Mouse (Mus musculus) hindbrain, embryonic 13.5 days (tissue): ENCODE measurements around the gene Pef1. TPM values are rescaled to one million over a fixed set of nuclear protein-coding genes. Genes with fewer than 3 reads are reported as not detected.

ENCODE experiments used
- ATAC-seq: fragments of 200-750 bp; cut with Nextera tagmentation; 2 replicates; pipeline ENCODE4 v1.8.0; 2017; ENCODE audit warnings: moderate TSS enrichment; ENCODE audit not compliant: low FRiP score
- H3K27ac ChIP-seq: fragments of 300-500 bp; sonication (generic); 2 replicates; pipeline ENCODE4 v1.5.1; 2015; ENCODE audit warnings: inconsistent platforms, mild to moderate bottlenecking, moderate library complexity
- H3K27me3 ChIP-seq: fragments of 300-500 bp; sonication (generic); 2 replicates; pipeline ENCODE4 v1.6.1; 2015; ENCODE audit warnings: mild to moderate bottlenecking, inconsistent platforms
- H3K36me3 ChIP-seq: fragments of 300-500 bp; sonication (generic); 2 replicates; pipeline ENCODE4 v1.6.1; 2015; ENCODE audit warnings: mild to moderate bottlenecking, inconsistent platforms
- H3K4me1 ChIP-seq: fragments of 300-500 bp; sonication (generic); replicated peaks from 2 replicates; pipeline ENCODE4 v1.6.1; 2015; ENCODE audit warnings: inconsistent platforms
- H3K4me2 ChIP-seq: fragments of 300-500 bp; sonication (generic); 2 replicates; pipeline ENCODE4 v1.6.1; 2015; ENCODE audit warnings: inconsistent platforms, mild to moderate bottlenecking, moderate library complexity
- H3K4me3 ChIP-seq: fragments of 300-500 bp; sonication (generic); 2 replicates; pipeline ENCODE4 v1.5.1; 2015; ENCODE audit warnings: mild to moderate bottlenecking, inconsistent platforms
- H3K9ac ChIP-seq: fragments of 300-500 bp; sonication (generic); 2 replicates; pipeline ENCODE4 v1.6.1; 2015; ENCODE audit warnings: mild to moderate bottlenecking, inconsistent platforms
- H3K9me3 ChIP-seq: fragments of 300-500 bp; sonication (generic); 2 replicates; pipeline ENCODE4 v1.6.1; 2016; ENCODE audit warnings: inconsistent platforms
- WGBS: fragments of 180-500 bp; shearing (Covaris S2); methylation state at CpG from one replicate; pipeline ENCODE4 v1.1.7; 2015; 5-methylcytosine and 5-hydroxymethylcytosine counted together
- polyA plus RNA-seq: library from polyadenylated mRNA; unstranded; fragments of >200 nt; fragmentation: Nextera tagmentation; extraction: Ambion mirVana; gene quantifications from 2 replicates; pipeline ENCODE4 v1.2.1, GENCODE M21; 2015

Pef1 gene
- polyA plus RNA-seq: 65.1 and 65.7 TPM in 2 replicates

DNA sequence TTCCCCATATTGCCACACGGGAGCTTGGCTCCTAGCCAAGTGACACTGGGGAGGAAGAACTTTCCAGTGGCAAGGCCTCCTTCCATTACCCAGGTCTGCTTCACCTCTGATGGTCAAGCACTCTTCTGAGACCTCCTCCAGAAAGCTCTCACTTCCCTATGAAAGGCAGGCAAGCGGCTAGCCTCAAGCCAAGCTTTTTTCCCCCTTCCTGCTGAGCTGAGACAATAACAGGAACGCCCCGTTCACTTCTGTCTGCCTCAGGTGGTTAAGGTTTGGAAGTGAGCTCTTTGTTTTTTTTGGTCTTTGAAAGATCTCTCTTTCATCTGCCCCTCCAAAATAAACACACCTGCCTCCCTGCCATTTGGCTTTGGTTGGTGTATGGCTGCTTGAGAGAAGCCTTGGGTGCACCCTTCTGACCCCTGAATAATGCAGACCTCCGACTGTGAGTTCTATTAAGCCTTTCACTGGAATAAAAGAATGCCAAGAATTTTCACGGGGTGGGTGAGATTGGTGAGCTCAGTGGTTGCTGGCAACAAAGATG is at the start of gene Pef1:
Gene Pef1, plus strand, starts transcription at position 448 of the 541 bp plus-strand sequence.
- Histone ChIP-seq H3K27me3 (peaks cover 18% of the 10 kb centered on the region; the same call in 1 of the 2 replicates), H3K4me1 (peaks cover 12% of the 10 kb centered on the region), H3K9me3 (peaks cover 5% of the 10 kb centered on the region; the same call in 1 of the 2 replicates), H3K4me2 (no peak within 1 kb of the TSS), H3K27ac (no peak within 1 kb of the TSS; the same call in 1 of the 2 replicates), H3K9ac (no peak within 1 kb of the TSS), H3K36me3 (no peaks in the 10 kb centered on the region), H3K4me3 (no peak within 1 kb of the TSS)
- WGBS: 2% methylated on average over 6 of the region's 6 CpGs
- no peak for ATAC-seq

DNA sequence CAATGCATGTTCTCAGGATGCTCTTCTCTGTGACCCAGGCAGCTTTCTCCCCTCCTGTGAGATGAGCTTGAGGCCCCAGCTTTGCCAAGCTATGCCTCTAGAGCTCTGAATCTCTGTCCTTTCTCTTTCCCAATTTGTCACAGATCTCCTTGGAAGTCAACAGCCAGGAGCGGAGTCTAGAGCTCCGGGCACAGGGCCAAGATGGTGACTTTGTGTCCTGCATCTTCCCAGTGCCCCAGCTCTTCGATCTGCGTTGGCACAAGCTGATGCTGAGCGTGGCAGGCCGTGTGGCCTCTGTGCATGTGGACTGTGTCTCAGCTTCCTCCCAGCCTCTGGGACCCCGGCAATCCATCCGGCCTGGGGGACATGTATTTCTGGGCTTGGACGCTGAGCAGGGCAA is 49.2 kb upstream of the Pef1 start:
- WGBS: 80% methylated on average over 9 of the region's 9 CpGs
- Histone ChIP-seq H3K27ac (no peak overlapping the region), H3K27me3 (no peaks in the 10 kb centered on the region), H3K4me2 (no peak overlapping the region), H3K4me3 (no peak overlapping the region), H3K4me1 (peaks cover 71% of the 10 kb centered on the region), H3K36me3 (no peaks in the 10 kb centered on the region), H3K9ac (no peak overlapping the region), H3K9me3 (no peaks in the 10 kb centered on the region)
- no peak for ATAC-seq

DNA sequence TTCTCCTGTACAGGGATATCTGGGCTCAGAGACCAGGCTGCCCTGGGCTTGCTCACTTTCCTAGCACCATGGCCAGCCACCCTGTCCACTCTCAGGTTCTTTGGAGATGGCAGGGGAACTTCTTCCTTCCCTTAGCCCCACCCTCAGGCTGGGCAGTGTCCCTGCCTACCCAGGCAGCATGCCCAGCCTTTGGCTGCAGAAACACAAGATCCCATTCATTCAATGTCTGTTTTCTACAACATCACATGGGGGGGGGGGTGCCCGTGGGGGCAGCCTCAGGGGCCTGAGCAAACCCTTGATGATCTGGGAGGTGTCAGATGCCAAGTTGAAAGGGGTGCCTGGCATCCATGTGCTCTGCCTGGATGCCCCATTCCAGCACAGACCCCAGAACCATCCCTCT is 47.6 kb upstream of the Pef1 start:
- WGBS: 23% methylated on average over 1 of the region's 1 CpGs
- Histone ChIP-seq H3K9ac (no peak overlapping the region), H3K9me3 (no peaks in the 10 kb centered on the region), H3K4me2 (no peak overlapping the region), H3K36me3 (no peaks in the 10 kb centered on the region), H3K4me1 (peaks cover 60% of the 10 kb centered on the region), H3K27ac (peak overlapping the region; percentile 56; the same call in 1 of the 2 replicates), H3K27me3 (no peaks in the 10 kb centered on the region), H3K4me3 (no peak overlapping the region)
- ATAC-seq: no peak

DNA sequence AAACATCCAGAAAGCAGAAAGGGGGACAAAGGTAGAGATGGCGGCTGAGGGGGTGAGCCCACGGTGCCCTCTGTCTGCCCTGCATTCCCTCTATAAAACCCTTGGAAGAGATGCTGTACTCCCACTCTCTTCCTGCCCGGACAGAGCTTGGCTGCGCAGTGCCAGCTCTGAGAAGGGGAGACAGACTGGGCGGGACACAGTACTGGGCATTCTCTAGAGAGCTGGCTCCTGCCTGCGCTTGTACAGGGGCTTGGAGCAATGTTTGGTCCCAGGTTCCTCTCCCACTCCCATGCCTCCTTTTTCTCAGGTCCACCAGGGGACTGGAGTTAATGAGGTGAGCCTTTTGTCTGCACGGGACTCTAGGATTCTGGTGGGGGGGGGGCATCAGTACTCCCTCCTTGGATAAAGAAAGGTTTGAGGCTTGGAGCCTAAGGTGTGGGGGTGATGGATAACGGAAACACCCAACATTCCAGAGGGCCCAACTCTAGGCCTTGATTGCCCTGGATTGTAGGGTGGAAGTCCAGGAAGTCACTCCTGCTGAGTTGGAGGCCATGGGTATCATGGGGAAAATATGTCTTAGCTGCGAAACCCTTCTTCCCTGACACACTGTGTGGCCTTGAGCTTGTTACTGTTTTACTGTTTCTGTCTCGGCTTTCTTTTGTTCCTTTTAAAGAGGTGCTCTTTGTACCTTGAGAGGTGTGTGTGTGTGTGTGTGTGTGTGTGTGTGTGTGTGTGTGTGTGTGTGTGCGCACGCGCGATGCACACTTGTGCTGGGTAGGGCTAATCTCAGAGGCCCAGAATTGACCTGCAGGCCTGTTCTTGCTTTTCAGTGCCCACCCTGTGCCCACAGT is 47.0 kb upstream of the Pef1 start:
- ATAC-seq: no peak
- WGBS: 78% methylated on average over 14 of the region's 14 CpGs
- no peaks in the 10 kb centered on the region for H3K9me3 ChIP-seq

DNA sequence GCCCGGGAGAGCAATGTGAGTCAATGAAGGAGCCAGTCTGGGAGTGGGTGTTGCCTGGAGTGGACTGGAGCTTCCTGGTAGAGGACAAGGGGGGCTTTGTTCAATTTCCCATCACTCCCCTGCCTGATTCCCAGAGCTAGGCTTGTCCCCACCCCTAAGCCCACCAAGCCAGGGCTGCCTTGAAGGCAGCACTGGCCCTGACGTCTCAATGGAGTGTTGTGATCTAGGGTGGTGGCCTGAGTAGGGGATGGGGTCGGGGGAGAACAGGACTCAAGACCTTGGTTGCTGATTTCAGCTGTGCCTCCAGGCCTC is 46.4 kb upstream of the Pef1 start:
- peak overlapping the region; percentile 56 for H3K27ac ChIP-seq
- no peak overlapping the region for H3K4me2 ChIP-seq
- no peaks in the 10 kb centered on the region for H3K27me3 ChIP-seq
- H3K36me3 ChIP-seq: no peaks in the 10 kb centered on the region
- WGBS: 46% methylated on average over 3 of the region's 3 CpGs
- H3K9ac ChIP-seq: no peak overlapping the region
- peak; percentile 33; the same call in 1 of the 2 replicates for ATAC-seq
- peaks cover 52% of the 10 kb centered on the region for H3K4me1 ChIP-seq
- no peaks in the 10 kb centered on the region for H3K9me3 ChIP-seq
- no peak overlapping the region for H3K4me3 ChIP-seq

More for the DNA sequence above, 47.0 kb upstream of the Pef1 start:
- peak overlapping the region; percentile 56 for H3K27ac ChIP-seq
- H3K4me2 ChIP-seq: no peak overlapping the region
- H3K9ac ChIP-seq: 0 out of 2 replicates have a peak overlapping the region, but pooled peaks have one; percentile 1
- no peaks in the 10 kb centered on the region for H3K27me3 ChIP-seq
- peaks cover 54% of the 10 kb centered on the region for H3K4me1 ChIP-seq
- no peak overlapping the region for H3K4me3 ChIP-seq
- H3K36me3 ChIP-seq: no peaks in the 10 kb centered on the region

DNA sequence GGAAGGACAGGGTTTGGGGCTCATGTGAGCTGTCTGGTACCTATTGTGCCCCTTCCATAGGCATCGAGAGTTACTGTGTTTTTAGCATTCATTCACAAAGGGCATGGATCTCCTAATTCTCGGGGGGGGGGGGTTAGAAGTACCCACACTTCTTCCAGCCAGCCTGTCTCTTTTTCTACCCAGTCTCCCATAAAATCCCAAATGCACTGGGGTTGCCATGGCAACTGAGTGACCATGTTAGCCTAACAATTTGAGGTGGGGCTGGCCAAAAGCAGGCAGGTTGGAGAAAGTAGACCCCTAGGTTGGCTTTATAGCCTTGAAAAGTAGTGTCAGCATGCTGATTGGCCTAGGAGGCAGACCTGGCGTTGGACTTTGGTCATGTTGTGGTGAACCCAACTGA is 45.9 kb upstream of the Pef1 start:
- no peaks in the 10 kb centered on the region for H3K27me3 ChIP-seq

DNA sequence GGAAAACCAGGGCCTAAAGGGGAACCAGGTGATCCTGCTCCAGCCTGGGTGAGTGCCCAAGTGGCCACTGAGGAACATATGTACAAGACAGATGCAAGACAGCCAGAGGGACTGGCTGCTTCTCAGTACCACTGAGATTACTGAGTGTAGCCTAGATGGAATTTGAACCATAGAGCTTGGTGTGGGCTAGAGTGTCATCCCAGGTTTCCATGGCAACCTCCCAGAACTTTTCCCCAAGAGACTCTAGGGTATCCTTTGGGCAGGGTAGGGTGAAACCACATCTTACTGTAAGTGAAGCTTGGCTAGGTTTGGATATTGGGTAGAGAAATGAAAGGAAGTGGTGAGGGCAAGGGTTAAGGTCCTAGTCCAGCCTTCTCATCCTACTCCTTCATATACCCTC is 41.4 kb upstream of the Pef1 start:
- no peak overlapping the region for H3K4me3 ChIP-seq
- H3K27ac ChIP-seq: no peak overlapping the region
- no peak for ATAC-seq
- no peaks in the 10 kb centered on the region for H3K27me3 ChIP-seq
- no peak overlapping the region for H3K9ac ChIP-seq
- peaks cover 22% of the 10 kb centered on the region for H3K4me1 ChIP-seq
- H3K9me3 ChIP-seq: no peaks in the 10 kb centered on the region
- no peak overlapping the region for H3K4me2 ChIP-seq
- H3K36me3 ChIP-seq: no peaks in the 10 kb centered on the region

More for the DNA sequence above, 45.9 kb upstream of the Pef1 start:
- Histone ChIP-seq H3K4me2 (no peak overlapping the region), H3K9me3 (no peaks in the 10 kb centered on the region), H3K36me3 (no peaks in the 10 kb centered on the region), H3K4me3 (no peak overlapping the region), H3K4me1 (peaks cover 53% of the 10 kb centered on the region), H3K9ac (no peak overlapping the region), H3K27ac (peak overlapping the region; percentile 56)
- ATAC-seq: no peak
- WGBS: 35% methylated on average over 3 of the region's 3 CpGs

DNA sequence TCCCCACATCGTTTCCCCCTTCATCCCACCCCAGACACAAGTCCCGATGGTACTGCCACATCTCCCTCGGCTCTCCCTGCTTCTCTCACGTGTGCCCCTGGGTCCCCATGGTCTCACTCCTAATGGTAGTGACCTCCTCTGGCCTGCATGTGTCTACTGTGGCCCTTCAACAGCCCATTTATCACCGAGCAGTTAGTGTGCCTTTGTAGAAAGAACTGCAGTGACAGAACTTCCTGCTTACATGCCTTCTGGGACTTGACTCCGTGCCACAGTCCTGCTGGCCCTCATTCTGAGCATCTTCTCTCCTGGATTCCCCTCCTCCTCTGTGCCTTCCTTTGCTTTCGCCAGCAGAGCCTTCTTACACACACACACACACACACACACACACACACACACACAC is 39.2 kb upstream of the Pef1 start:
- Histone ChIP-seq H3K4me3 (no peak overlapping the region), H3K36me3 (no peaks in the 10 kb centered on the region), H3K9ac (no peak overlapping the region), H3K4me1 (0 out of 2 replicates have a peak, but pooled peaks cover 5% of the 10 kb centered on the region), H3K27ac (no peak overlapping the region), H3K9me3 (no peaks in the 10 kb centered on the region), H3K27me3 (0 out of 2 replicates have a peak, but pooled peaks cover 2% of the 10 kb centered on the region), H3K4me2 (no peak overlapping the region)
- ATAC-seq: no peak
- 71% methylated on average over 7 of the region's 7 CpGs for WGBS

DNA sequence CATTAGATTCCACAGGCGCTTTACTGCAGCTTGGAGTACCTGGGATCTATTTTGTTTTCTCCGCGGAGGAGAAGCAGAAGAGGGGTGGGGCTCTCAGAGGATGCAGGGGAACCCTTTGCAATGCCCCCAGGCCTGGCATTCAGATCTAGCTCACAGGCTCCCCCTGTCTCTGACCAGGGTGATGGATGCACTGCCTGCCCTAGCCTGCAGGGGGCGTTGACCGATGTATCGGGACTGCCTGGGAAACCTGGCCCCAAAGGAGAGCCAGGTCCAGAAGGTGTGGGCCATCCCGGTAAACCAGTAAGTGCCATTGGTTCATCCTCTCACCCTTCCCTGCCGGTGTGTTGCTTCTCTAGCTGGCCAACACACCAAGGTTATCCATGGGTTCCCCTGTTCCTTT is 35.5 kb upstream of the Pef1 start:
- no peak for ATAC-seq

DNA sequence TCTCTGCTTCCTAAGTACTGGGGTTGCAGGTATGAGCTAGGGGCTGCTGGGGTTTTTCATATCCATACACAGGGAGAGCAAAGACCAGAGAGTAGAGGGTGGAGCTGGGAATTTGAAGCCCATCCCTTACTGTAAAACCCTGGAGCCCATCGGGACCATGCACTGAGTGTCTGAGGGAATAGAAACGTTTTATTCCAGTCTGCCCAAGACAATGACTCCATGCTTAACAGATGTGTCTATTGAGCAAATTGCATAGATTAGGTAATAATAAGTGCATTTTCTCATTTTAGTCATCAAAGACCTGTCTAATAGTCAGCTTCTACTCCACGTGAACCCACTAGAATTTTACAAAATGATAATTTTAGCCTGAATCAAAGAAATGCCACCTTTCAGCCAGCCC is 31.8 kb upstream of the Pef1 start:
- H3K9ac ChIP-seq: no peak overlapping the region
- ATAC-seq: no peak
- no peak overlapping the region for H3K27ac ChIP-seq
- H3K27me3 ChIP-seq: peaks cover 8% of the 10 kb centered on the region; the same call in 1 of the 2 replicates
- no peaks in the 10 kb centered on the region for H3K9me3 ChIP-seq
- 59% methylated on average over 3 of the region's 3 CpGs for WGBS
- peaks cover 11% of the 10 kb centered on the region for H3K4me1 ChIP-seq
- no peak overlapping the region for H3K4me2 ChIP-seq
- no peak overlapping the region for H3K4me3 ChIP-seq
- no peaks in the 10 kb centered on the region for H3K36me3 ChIP-seq

More for the DNA sequence above, 35.5 kb upstream of the Pef1 start:
- H3K27me3 ChIP-seq: 0 out of 2 replicates have a peak, but pooled peaks cover 5% of the 10 kb centered on the region
- 7% methylated on average over 8 of the region's 8 CpGs for WGBS
- H3K4me2 ChIP-seq: no peak overlapping the region
- H3K4me3 ChIP-seq: no peak overlapping the region
- H3K9ac ChIP-seq: no peak overlapping the region
- H3K36me3 ChIP-seq: no peaks in the 10 kb centered on the region
- no peaks in the 10 kb centered on the region for H3K4me1 ChIP-seq
- H3K27ac ChIP-seq: no peak overlapping the region
- H3K9me3 ChIP-seq: no peaks in the 10 kb centered on the region

DNA sequence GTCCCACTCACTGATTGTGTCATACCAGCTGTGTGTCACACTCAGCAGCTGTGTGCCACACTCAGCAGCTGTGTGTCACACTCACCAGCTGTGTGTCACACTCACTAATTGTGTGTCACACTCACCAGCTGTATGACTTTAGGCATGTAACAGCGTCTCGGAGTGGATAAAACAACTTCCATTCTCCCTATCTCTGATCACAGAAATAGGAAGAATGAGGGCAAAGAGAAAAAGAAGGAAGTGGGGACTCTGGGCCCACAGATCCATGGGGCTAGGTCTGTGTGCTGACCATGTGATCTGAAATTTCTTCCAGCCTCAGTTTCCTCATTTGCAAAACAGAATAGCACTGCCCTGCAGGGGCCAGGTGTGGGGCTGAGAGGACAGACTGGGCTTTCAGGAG is 30.6 kb upstream of the Pef1 start:
- Histone ChIP-seq H3K36me3 (no peaks in the 10 kb centered on the region), H3K9me3 (no peaks in the 10 kb centered on the region), H3K4me1 (peaks cover 24% of the 10 kb centered on the region), H3K27ac (no peak overlapping the region), H3K4me2 (no peak overlapping the region), H3K9ac (no peak overlapping the region), H3K27me3 (peaks cover 8% of the 10 kb centered on the region; the same call in 1 of the 2 replicates), H3K4me3 (no peak overlapping the region)
- WGBS: 94% methylated on average over 2 of the region's 2 CpGs
- ATAC-seq: no peak

DNA sequence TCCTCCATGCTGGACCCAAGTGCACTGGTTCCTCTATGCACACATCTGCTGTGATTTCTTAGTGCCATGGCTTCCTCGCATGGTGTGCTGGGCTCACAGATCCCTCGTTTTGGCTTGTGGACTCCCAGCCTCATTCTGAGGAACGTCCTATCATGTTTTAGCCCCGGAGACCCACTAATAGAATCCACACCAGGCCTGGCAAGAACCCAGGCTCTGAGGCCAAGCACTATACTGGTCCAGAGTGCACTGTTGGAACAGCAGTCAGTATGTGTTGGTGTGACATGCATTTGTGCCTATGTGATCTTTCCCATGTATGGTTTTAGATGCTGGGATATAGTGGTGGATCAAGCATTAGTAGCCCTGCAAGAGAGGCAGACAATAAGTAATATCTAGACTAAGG is 29.0 kb upstream of the Pef1 start:
- Histone ChIP-seq H3K4me2 (no peak overlapping the region), H3K9ac (no peak overlapping the region), H3K27ac (no peak overlapping the region), H3K36me3 (no peaks in the 10 kb centered on the region), H3K27me3 (peaks cover 20% of the 10 kb centered on the region), H3K4me1 (peaks cover 30% of the 10 kb centered on the region), H3K4me3 (no peak overlapping the region), H3K9me3 (no peaks in the 10 kb centered on the region)
- no peak for ATAC-seq
- WGBS: 87% methylated on average over 4 of the region's 4 CpGs
